Mouse (Mus musculus): ENCODE data around the gene Gm20388. TPM values are rescaled to one million over a fixed set of nuclear protein-coding genes. Genes with fewer than 3 reads are reported as not detected.

Gene Gm20388
- total and polyA plus RNA-seq, 2 experiments from 2014 or later, result 51.3 TPM; not detected in 1

GRCm38 (mm10) chr8:123415967-123416943 lies 3505.6 kb downstream of the Gm20388 start:
- TF ChIP-seq CTCF (IDR thresholded peaks at IDR 0.05; ENCODE audit: low read depth), result peak; percentile 70
- H3K4me1 ChIP-seq (ENCODE audit: insufficient read depth), result no peaks in the 10 kb centered on the region
- no peak overlapping the region for H3K27ac ChIP-seq (ENCODE audit: low read depth, low read length)
- peak overlapping the region; percentile 6; the same call in 1 of the 2 replicates for H3K4me3 ChIP-seq (ENCODE audit: low read depth, low read length)
- H3K9me3 ChIP-seq (ENCODE audit: low read length), result no peaks in the 10 kb centered on the region
- ATAC-seq (no peak), DNase-seq (peak; percentile 74)
- H3K27me3 ChIP-seq (ENCODE audit: insufficient read depth, low read length), result no peaks in the 10 kb centered on the region
- 81% methylated on average over 8 of the region's 8 CpGs for WGBS
- no peak overlapping the region for H3K9ac ChIP-seq
- peak overlapping the region; percentile 90 for H3K4me2 ChIP-seq (ENCODE audit: low read depth)
- H3K36me3 ChIP-seq (ENCODE audit: insufficient read depth), result peaks cover 44% of the 10 kb centered on the region

DNA sequence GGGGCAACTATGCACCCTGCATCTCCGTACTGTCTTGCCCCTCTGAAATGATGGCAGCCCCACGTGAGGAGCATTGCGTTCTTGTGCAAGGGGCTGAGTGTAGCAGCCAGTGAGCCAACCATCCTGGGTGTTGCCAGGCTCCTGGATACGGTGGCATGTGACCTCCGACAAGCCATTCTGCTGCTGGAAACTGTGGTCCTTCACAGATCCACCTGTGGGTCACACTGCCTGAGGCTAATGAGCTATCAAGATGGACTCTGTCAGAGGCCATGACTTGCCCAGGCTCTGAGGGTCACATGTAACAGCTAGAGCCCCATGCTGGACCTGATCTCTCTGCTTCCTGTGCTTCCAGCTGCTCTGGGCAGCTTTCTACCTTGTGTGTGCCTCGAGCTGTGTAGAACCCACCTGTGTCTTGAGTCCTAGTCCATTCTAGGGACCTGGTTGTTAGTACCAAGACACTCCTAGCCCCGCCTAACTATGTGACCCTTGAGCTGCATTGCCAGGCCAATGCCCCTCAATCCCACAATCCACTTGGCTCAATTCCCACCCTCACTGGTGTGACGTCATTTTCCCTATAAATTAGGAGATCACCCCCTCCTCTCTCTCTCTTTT lies 3506.4 kb downstream of the Gm20388 start:
- Histone ChIP-seq H3K4me3 (ENCODE audit: low read depth, low read length) (peak overlapping the region; percentile 5; the same call in 1 of the 2 replicates), H3K4me1 (ENCODE audit: insufficient read depth) (no peaks in the 10 kb centered on the region), H3K9ac (no peak overlapping the region), H3K4me2 (ENCODE audit: low read depth) (peak overlapping the region; percentile 90), H3K27ac (ENCODE audit: low read depth, low read length) (no peak overlapping the region), H3K36me3 (ENCODE audit: insufficient read depth) (peaks cover 51% of the 10 kb centered on the region), H3K27me3 (ENCODE audit: insufficient read depth, low read length) (no peaks in the 10 kb centered on the region), H3K9me3 (ENCODE audit: low read length) (no peaks in the 10 kb centered on the region)
- DNase-seq (no peak), ATAC-seq (no peak)
- WGBS, result 72% methylated on average over 8 of the region's 8 CpGs
- no peak for TF ChIP-seq CTCF (IDR thresholded peaks at IDR 0.05; ENCODE audit: low read depth)

DNA sequence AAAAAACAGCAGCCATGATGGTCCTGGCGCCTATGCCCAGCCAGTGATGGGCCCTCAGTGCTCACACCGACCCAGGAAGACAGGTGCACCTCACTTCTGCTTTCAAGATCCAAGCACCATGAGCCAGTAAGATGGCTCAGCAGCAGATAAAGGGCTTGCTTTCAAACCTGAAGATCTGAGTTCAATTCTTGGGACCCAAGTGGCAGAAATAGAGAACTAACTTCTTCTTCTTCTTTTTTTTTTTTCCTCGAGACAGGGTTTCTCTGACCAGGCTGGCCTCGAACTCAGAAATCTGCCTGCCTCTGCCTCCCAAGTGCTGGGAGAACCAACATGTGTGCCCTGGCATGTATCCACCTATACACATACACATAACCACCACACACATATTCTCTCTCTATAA lies 3509.1 kb downstream of the Gm20388 start:
- peaks cover 56% of the 10 kb centered on the region for H3K36me3 ChIP-seq (ENCODE audit: insufficient read depth)

DNA sequence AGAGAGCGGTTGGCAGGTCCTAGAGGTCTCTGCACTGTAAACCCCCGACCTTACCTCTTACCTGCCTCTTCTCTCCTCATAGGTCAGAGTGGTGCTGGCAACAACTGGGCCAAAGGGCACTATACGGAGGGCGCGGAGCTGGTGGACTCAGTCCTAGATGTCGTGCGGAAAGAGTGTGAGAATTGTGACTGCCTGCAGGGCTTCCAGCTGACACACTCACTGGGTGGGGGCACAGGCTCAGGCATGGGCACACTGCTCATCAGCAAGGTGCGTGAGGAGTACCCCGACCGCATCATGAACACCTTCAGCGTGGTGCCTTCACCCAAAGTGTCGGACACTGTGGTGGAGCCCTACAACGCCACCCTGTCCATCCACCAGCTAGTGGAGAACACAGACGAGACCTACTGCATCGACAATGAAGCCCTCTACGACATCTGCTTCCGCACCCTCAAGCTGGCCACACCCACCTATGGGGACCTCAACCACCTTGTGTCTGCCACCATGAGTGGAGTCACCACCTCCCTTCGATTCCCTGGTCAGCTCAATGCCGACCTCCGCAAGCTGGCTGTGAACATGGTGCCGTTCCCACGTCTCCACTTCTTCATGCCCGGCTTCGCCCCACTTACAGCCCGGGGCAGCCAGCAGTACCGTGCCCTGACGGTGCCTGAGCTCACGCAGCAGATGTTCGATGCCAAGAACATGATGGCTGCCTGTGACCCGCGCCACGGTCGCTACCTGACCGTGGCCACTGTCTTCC lies 3510.1 kb downstream of the Gm20388 start:
- no peak; the same call in 1 of the 2 replicates for ATAC-seq
- WGBS, result 93% methylated on average over 34 of the region's 34 CpGs

More for the DNA sequence above, 3509.1 kb downstream of the Gm20388 start:
- WGBS, result 88% methylated on average over 4 of the region's 4 CpGs
- H3K9ac ChIP-seq, result no peak overlapping the region
- H3K4me2 ChIP-seq (ENCODE audit: low read depth), result no peak overlapping the region
- H3K4me3 ChIP-seq (ENCODE audit: low read depth, low read length), result no peak overlapping the region
- TF ChIP-seq CTCF (IDR thresholded peaks at IDR 0.05; ENCODE audit: low read depth), result no peak
- H3K27me3 ChIP-seq (ENCODE audit: insufficient read depth, low read length), result no peaks in the 10 kb centered on the region
- no peak for DNase-seq
- no peak for ATAC-seq
- no peaks in the 10 kb centered on the region for H3K9me3 ChIP-seq (ENCODE audit: low read length)
- no peaks in the 10 kb centered on the region for H3K4me1 ChIP-seq (ENCODE audit: insufficient read depth)
- H3K27ac ChIP-seq (ENCODE audit: low read depth, low read length), result no peak overlapping the region

DNA sequence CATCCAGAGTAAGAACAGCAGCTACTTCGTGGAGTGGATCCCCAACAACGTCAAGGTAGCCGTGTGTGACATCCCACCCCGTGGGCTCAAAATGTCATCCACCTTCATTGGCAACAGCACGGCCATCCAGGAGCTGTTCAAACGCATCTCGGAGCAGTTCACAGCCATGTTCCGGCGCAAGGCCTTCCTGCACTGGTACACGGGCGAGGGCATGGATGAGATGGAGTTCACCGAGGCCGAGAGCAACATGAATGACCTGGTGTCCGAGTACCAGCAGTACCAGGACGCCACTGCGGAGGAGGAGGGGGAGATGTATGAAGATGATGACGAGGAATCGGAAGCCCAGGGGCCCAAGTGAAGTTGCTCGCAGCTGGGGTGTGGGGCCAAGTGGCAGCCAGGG lies 3510.7 kb downstream of the Gm20388 start:
- no peak overlapping the region for H3K27ac ChIP-seq (ENCODE audit: low read depth, low read length)
- 90% methylated on average over 19 of the region's 19 CpGs for WGBS
- no peak overlapping the region for H3K9ac ChIP-seq
- ATAC-seq (no peak), DNase-seq (no peak)
- no peak overlapping the region for H3K4me2 ChIP-seq (ENCODE audit: low read depth)
- no peaks in the 10 kb centered on the region for H3K9me3 ChIP-seq (ENCODE audit: low read length)
- peaks cover 56% of the 10 kb centered on the region for H3K36me3 ChIP-seq (ENCODE audit: insufficient read depth)
- H3K4me3 ChIP-seq (ENCODE audit: low read depth, low read length), result no peak overlapping the region
- TF ChIP-seq CTCF (IDR thresholded peaks at IDR 0.05; ENCODE audit: low read depth), result no peak
- no peaks in the 10 kb centered on the region for H3K27me3 ChIP-seq (ENCODE audit: insufficient read depth, low read length)
- H3K4me1 ChIP-seq (ENCODE audit: insufficient read depth), result no peaks in the 10 kb centered on the region

More for the DNA sequence above, 3510.1 kb downstream of the Gm20388 start:
- no peak for TF ChIP-seq CTCF (IDR thresholded peaks at IDR 0.05; ENCODE audit: low read depth)
- no peaks in the 10 kb centered on the region for H3K4me1 ChIP-seq (ENCODE audit: insufficient read depth)
- no peak overlapping the region for H3K4me3 ChIP-seq (ENCODE audit: low read depth, low read length)
- no peaks in the 10 kb centered on the region for H3K9me3 ChIP-seq (ENCODE audit: low read length)
- no peaks in the 10 kb centered on the region for H3K27me3 ChIP-seq (ENCODE audit: insufficient read depth, low read length)
- peaks cover 56% of the 10 kb centered on the region for H3K36me3 ChIP-seq (ENCODE audit: insufficient read depth)
- DNase-seq, result no peak
- no peak overlapping the region for H3K9ac ChIP-seq
- H3K27ac ChIP-seq (ENCODE audit: low read depth, low read length), result no peak overlapping the region
- H3K4me2 ChIP-seq (ENCODE audit: low read depth), result no peak overlapping the region

- peaks cover 51% of the 10 kb centered on the region for H3K36me3 ChIP-seq (ENCODE audit: insufficient read depth)
- TF ChIP-seq CTCF (IDR thresholded peaks at IDR 0.05; ENCODE audit: low read depth), result peak; percentile 78
- no peaks in the 10 kb centered on the region for H3K27me3 ChIP-seq (ENCODE audit: insufficient read depth, low read length)
- H3K27ac ChIP-seq (ENCODE audit: low read depth, low read length), result peak overlapping the region; percentile 62; the same call in 1 of the 2 replicates
- peaks cover 6% of the 10 kb centered on the region; the same call in 1 of the 2 replicates for H3K9me3 ChIP-seq (ENCODE audit: low read length)
- H3K4me1 ChIP-seq (ENCODE audit: insufficient read depth), result no peaks in the 10 kb centered on the region
- H3K4me3 ChIP-seq (ENCODE audit: low read depth, low read length), result no peak overlapping the region
- DNase-seq, result peak; percentile 85
- WGBS, result 17% methylated on average over 17 of the region's 17 CpGs
- peak; percentile 87 for ATAC-seq
- H3K4me2 ChIP-seq (ENCODE audit: low read depth), result no peak overlapping the region
- H3K9ac ChIP-seq, result no peak overlapping the region
These were observed 3511.6 kb downstream of the Gm20388 start for GRCm38 (mm10) chr8:123422056-123422780.

All from forebrain, postnatal 0 days (tissue).